Mouse (Mus musculus) heart, adult 9 months (tissue): Measurements from ENCODE around the gene Slc2a4.
"Not testable (repeated sequence)": the region's sequence is repeated elsewhere in the genome, so short reads cannot be mapped to it uniquely, and the experiment has no call there.

Source experiments
- DNase-seq, 2 experiments: peaks; one replicate each; pipeline ENCODE4 v3.0.0; 2022; ENCODE audit warnings: low spot score in 2 of 2

Gene Slc2a4

DNA sequence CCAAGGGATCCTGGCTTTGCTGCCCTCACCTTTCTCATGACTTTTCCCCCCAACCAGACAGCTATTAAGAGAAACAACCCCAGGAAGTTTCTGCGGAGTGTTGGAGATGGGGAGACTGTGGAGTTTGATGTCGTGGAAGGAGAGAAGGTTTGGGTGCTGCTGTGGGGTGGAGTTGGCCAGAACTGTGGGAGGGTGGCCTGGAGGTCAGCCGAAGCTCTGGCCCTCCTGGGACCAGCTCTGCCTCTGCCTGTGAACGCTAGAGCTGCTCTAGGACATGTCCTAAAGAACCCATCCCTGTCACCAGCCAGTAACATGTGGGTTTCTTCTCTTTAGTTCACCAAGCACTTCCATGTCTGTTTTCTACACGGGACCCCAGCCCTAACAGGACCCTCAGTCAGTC, 8.8 kb downstream of the Slc2a4 start:
- DNase-seq, result no peak

DNA sequence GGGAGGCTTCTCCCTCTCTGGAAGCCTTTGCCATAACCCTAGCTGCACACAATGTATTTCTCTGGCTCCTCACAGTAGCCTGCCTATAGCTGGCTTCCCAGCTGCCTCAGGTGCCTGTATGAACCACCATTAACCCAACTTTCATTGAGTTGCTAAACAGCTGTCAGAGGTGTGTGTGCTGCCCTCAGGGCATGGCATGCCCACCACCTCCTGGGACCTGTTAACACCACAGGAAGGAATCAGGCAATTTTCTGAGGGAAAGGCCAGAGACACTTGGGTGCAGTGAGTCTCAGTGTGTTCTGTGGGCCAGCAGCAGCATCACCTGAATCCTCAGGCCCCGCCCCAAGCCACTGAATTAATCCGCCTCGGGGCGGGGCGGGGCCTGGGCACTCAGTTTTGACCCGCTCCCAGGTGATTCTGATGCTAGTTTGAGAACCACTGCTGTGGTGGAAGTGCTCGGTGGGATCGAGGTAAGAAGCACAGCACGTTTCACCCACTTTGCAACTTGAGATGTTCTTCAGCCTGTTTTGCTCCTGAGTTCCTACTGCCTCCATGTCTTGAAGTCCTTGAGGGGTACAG, 9.5 kb downstream of the Slc2a4 start:
- no peak for DNase-seq

DNA sequence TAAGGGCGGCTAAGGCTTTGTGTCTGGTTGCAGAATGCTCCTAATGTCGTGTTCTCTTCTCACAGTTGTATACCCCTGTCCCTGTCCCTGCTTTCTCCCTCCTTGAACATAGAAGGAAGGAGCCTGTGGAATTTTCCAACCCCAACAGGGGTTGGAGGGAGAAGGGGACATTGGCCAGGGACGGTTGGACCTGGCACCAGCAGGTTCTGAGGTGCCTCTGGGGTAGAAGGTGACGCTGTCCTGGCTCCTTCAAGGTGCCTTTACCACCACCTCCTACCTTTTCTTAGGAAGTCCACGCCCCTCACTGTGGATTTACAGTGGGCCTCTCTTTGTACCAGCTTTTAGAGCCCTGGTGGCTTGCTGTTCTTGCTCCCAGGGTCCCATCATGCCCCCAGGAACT, 10.2 kb downstream of the Slc2a4 start:
- DNase-seq, result no peak

DNA sequence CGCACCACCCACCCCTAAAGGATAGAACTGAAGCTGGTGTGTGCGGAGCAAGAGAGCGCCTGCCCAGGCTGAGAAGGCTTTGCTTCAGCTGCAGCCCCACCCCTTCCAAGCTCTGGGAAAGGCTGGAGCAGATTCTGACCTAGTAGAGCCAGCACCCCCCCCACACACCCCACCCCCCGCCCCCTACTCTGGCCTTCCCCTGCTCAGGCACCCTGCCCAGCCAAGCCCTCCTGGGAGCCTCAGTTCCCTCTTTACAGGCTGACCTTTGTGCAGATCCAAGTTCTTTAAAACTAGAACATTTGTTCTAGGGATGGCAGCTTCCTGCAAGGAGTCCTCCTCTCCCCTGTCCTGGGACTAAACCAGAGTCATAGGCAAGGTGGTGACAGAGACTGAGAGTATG, 10.6 kb downstream of the Slc2a4 start:
- DNase-seq, result peak; percentile 60 to 61

DNA sequence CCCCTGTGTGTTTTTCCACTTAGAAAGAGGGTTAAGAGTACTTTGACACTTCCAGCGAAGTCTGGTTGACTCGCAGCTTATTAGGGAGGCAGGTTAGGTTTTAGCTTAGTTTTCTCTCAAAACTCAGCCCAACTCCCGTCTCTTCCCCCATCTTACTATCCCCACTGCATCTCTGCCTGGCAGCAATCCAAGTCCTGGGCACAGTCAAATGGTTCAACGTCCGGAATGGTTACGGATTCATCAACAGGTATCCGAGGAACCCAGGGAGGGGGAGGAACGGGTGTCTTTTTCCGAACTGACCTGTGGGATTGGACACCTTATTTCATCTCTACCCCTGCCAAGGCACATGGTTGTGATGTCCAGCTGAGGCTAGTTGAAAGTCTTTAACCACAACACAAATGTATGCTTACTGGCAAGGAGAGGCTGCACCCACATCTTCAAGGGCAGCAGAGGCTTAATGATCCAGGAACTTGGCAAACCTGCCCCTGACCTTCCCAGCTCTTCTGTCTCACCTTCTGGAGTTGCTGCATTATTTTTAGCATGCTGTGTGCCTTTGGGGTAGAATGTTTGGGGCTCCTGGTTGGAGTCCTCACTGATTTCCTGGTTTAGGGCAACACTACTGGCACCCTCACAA, 11.2 kb downstream of the Slc2a4 start:
- DNase-seq, result peak in 1 of 2 experiments; percentile 44

DNA sequence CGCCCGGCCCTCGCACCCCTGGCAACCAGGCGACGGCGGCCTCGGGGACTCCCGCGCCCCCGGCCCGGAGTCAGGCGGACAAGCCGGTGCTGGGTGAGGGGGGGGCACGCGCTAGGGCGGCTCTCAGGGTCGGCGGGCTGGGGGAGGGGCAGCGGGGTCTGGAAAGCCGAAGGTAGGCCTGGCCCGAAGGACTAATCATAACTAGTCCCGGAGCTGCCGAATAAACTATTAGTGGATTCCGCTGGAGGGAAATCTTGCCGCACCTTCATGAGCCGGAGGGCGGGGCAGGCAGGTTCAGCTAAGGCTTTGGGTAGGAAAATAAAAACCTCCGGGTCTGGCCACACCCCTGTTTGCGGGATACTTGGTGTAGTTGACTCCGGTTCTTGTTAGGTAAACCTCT, 11.8 kb downstream of the Slc2a4 start:
- DNase-seq, result no peak

DNA sequence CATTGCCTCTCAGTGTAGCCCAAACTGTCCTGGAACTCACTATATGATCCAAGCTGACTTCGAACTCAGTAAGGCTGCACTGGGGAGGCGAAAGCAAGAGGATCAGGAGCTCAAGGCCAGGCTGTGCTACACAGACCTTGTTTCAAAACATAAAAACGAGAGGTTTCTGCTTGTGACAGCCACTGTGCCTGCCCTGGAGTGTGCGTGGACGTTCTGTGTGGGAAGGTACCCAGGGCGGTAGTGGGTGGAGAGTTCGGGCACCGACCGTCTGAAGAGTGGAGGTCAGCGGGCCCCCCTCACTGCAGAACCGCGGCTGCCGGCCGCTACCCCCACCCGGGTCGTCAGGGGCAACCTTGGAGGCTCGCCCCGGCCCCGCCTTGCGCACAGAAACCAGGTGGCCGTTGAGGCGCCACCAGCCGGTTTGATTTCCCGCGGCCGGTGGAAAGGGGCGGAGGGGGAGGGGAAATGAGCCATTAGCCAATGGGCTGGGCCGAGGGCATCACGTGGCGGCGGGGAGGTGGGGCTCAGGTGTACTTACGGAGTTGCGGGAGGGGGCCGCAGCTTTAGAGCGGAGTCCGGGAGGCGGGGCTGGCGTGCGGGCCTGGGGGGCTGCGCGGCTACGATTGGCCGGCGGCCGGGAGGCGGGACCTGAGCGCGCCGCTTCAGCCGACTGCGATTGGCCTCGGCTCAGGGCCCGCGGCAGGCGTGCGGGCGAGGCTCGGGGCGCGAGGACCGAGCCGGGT, 12.7 kb downstream of the Slc2a4 start, which contains the start of gene Ybx2:
TSS of gene Ybx2 (plus strand) at position 660 of the 743 bp plus-strand sequence.
- peak; percentile 84 to 87 for DNase-seq

DNA sequence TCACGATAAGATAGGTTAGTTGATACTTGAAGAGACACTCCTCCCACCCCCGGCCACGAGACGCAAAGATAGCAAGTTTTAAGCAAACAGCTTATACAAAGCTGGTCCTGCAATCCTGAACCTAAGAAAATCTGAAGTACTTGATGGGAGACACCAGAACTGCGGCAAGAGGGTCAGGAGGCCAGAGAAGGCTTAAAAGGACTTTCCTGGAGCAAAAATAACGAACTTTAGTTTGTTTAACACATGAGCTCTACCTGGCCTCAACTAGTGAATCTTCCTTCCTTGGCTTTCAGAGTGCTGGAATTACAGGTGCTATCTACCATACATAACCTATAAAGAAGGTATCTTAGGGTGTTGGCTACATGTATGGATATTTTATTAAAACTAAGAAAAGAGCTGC, 13.3 kb downstream of the Slc2a4 start:
- DNase-seq, result no peak

DNA sequence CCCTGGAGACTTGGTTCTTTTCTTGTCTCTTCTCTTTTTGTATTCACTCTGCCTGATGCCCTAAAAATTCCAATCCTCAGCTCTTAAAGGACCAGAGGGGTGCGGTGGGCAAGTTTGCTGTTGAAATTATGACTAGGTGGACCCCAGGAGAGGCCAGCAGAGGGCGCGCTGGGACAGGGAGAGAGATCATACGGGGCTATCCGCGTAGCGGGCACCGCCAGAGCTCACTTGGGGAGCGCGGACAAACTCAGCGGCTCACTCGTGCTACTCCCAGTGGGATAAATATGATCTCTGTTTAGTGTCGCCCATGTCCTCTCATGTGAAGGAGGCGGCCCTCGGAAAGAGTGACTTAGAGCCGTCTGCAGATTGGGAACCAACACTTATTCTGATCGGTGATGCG, 13.8 kb downstream of the Slc2a4 start:
- DNase-seq, result peak; percentile 82 to 87

DNA sequence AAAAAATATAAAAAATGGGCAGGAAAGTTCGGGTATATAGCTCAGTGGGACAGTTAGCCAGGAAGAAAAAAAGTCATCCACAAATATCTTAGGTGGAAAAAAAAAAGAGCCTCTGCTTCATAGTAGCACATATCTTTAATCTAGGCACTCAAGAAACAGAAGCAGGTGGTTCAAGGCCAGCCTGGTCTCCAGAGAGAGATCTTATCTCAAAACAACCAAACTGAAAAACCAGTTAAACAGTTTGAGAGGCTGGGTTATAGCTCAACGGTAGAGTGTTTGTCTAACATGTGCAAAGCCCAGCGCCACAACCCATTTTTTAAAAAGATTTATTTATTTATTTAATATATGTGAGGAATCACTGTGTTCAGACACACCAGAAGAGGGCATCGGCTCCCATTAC, 14.9 kb downstream of the Slc2a4 start:
- no peak for DNase-seq

DNA sequence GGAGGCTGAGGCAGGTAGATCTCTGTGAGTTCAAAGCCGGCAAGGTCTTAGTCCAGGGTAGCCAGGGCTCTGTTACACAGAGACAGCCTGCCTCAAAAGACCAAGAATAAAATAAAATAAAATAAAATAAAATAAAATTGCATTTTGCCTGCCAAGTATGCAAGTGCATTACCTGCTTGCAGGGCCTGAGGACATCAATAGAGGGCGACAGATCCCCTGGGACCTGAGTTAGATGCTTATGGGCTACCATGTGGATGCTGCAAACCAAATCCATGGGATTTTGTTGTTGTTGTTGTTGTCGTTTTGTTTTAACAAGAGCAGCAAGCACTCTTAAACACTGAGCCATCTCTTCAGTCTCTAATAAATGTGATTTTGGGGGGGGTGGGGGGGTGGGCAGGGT, 15.7 kb downstream of the Slc2a4 start:
- no peak for DNase-seq

DNA sequence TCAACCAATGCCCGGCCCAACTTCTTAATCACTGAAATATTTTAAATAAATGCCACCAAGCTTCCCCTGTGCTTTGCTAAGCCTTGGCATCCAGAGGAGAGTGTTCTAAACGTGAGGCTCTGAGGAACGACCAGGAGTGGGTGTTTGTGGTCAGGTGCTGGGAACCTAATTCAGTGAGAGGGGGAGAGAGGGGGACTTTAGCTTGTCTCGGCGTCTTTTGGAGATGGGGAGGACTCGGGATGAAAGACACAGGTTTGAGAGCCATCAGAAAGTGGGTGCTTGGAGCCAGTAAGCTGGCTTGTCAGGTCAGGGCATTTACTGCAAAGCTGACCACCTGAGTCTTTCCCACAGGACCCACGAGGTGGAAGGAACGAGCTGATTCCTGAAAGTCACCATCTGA, 16.2 kb downstream of the Slc2a4 start:
- no peak for DNase-seq

DNA sequence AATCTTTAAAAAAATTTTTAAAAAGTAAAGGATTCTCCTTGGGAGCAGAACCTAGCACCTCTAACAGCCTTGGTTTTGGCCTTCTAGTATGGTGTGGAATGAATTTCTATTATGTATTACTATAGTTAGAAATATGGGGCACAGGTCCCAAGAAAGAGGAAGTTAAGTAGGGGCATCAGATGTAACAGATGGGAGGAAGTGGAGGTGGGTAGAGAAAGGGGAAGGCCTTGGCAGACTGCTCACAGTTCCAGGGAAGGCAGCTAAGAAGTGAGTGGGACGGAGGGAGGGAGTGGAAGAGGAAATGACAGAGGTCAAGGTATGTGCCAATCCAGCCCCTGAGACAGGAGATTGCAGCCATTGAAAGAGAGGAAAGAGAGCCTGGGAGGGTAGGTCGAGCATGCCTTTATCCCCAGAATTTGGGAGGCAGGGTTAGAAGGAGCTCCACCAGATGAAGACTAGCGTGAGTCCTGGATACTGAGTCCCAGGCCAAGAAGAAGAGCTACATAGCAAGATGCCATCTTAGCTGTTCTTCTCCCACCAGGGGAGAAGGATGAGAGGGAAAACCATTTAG, 16.9 kb downstream of the Slc2a4 start:
- DNase-seq, result no peak

DNA sequence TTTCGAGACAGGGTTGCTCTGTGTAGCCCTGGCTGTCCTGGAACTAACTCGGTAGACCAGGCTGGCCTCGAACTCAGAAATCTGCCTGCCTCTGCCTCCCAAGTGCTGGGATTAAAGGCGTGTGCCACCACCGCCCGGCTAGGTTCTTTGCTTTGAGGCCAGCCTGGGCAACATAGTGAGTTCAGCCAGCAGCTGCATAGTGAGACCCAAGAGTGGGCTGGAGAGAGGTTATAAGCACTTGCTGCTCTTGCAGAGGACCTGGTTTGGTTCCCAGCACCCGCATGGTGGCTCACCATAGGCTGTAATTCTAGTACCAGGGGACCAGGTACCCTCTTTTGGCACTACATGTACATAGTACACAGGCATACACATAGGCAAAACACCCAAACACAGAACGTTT, 17.8 kb downstream of the Slc2a4 start:
- not testable (repeated sequence) for DNase-seq

DNA sequence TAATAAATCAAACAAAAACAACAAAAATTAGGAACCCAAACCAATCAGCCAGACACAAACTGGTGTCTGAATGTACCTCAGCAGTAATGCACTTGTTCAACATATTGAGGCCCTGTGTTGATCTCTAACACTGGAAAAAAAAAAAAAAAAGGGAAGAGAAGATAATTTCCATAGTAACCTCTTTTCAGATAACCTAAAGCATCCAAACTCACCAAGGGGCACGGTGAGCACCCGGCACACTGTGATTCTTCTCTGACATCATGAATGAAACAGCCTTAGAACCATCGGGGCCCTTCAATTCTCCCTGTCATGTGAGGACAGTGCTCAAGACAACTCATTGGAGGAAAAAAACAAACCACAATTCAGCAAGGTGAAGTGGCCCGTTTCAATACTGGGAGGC, 18.3 kb downstream of the Slc2a4 start:
- no peak for DNase-seq

DNA sequence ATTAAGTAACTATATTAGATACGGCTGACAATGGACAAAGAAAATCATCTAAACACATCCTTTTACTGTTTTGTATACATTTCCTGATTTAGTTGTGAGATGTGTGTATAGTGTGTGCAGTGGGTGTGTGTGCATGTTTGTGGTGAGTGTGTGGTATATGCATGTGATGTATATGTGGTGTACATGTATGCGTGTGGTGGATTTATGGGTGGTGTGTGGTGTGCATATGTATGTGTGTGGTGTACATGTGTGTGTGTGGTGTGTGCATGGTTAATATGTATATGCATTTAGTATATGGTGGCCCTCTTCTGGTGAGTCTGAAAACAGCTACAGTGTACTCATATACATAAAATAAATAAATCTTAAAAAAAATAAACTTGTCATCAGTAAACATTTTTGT, 20.5 kb downstream of the Slc2a4 start:
- no peak for DNase-seq

DNA sequence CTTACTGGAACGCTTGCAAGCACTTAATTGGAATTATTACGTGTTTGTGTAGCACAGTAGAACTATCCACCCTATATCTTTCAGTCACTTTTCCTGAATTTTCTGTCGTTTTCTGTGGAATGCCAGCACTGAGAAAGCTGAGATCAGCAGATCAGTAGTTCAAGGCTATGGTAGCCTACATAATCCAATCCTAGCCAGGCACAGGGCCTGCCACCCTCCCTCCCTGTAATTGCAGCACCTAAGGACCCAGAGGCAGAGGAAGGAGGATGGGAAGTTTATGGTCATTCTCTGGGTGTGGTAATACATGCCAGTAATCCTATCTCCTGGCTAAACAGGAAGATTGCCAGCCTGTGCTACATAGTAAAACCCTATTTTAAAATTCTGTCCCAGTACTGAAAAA, 25.2 kb downstream of the Slc2a4 start:
- DNase-seq, result no peak

DNA sequence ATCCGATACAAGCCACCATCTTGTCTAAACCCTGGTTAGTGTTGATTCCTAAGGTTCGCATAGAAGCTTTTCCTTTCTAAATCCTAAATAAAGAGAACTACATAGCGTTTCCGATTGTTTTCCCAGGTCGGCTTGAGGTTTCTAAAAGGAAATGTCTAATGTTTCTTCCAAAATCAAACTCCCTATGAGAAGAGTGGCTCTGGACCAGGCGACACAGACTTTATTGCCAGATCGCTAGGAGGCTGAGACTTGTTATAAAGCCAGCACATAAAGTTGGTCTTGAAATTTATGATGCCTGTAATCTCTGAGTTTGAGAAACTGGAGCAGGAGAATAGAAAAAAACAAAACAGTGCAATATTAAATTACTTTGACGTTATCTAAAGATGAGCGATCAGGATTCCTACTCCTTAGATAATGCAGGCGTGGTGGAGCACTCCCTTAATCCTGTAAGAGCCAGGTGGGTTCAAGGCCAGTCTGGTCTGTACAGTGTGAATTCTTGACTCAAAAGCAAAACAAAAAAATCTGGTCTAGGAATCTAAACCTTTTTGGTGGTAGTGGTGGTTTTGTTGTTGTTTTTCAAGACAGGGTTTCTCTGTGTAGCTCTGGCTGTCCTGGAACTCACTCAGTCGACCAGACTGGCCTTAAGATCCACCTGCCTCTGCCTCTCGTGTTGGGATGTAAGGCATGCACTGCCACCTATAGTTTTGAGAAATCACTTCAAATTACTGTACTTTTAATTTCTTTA, 25.8 kb downstream of the Slc2a4 start:
- DNase-seq, result no peak

DNA sequence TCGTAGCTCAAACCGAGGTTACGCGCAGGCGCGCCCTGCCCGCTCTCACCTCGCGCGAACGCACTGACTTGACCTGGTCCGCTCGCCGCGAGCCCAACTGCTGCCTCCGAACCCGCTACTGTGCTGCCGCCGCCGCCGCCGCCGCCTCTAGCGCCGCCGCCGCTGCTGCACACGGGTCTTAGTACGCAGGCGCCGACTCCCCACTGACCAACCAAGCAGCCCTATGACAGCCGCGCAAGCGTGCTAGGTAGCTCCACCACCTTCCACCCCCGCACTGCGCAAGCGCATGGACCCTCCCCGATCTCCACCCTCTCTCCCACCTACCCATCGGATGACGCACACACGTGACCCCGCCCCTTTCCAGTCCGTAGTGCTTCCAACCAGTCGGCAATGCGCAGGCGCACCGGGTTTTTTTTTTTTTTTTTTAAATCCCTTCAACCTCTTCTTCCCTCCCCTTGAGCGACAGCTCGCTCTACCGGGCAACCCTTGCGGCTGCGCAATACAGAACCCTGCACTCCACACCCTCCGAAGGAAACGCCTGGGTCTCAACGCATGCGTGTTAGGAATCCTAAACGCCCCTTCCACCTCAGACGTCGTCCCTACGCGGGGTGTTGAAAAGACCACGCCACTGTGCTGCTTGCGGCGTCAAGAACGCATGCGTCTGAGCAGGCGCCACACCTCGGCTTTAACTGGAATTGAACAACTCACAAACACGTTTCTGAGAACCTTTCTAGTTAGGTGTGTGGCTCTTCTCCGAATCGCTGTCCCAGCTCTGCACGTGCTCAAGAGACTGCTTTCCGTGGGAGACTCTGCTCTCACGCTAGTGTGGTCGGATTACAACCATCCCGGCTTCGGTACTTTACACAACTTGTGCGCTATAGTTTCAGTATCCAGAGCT, 26.6 kb downstream of the Slc2a4 start, which contains the start of gene Eif5a:
TSS of gene Eif5a (minus strand) at position 845 of the 898 bp plus-strand sequence.
- DNase-seq, result peak; percentile 100

DNA sequence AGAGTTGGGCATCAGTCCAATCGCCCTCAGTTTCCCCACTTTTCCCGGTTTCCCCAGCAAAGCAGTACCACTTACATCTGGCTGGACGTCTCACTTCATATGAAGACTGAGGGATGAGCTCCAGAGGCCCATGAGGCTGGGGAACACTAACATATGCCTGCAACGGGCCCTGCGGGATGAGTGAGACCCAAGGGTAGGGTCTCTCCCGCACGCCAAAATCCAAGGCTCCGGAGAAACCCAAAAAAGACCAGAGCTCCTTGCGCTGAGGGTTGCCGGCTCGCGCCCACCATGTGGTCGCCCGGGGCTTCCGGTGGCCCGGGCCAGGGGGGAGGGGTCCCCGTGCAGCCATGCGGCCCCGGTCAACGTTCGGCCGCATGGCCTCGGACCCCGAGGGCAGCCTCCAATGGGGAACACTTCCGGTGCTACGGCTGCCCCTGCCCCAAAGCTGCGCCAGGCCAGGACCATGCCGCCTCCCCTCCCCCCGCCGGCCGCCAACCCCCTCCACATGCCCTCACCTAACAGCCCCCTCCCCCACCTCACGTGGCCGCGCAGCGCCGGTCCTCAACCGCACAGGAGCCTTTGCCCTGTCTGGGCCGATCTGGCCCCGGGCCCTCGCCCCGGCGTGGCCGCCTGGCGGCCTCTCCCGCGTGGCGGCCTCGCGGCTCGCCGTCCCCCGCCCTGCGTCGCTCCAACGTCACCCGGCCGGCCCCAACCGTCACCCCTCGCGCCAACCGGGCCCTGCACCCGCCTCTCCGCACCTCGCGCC, 27.5 kb downstream of the Slc2a4 start:
- peak; percentile 53 to 54 for DNase-seq
